Mouse (Mus musculus) limb, embryonic 10.5 days (tissue): Measurements from ENCODE around the gene 4930432M17Rik. TPM values are rescaled to one million over a fixed set of nuclear protein-coding genes. Genes with fewer than 3 reads are reported as not detected.
A peak's percentile ranks its signal among the peaks of the same experiment; 100 is the strongest.

ENCODE experiments used
- DNase-seq: peaks from one replicate; pipeline ENCODE4 v3.0.0-alpha.2; 2017; ENCODE audit warnings: low spot score
- H3K27ac ChIP-seq: fragments of 300-500 bp; sonication (generic); 2 replicates; pipeline ENCODE4 v1.5.1; 2016; ENCODE audit warnings: mild to moderate bottlenecking
- H3K27me3 ChIP-seq: fragments of 300-500 bp; sonication (generic); 2 replicates; pipeline ENCODE4 v1.6.1; 2016; ENCODE audit warnings: low read depth, mild to moderate bottlenecking; ENCODE audit not compliant: poor library complexity, severe bottlenecking
- H3K36me3 ChIP-seq: fragments of 300-500 bp; sonication (generic); 2 replicates; pipeline ENCODE4 v1.6.1; 2016; ENCODE audit warnings: mild to moderate bottlenecking, moderate library complexity
- H3K4me1 ChIP-seq: fragments of 300-500 bp; sonication (generic); 2 replicates; pipeline ENCODE4 v1.6.1; 2016
- H3K4me3 ChIP-seq: fragments of 300-500 bp; sonication (generic); 2 replicates; pipeline ENCODE4 v1.5.1; 2016; ENCODE audit warnings: mild to moderate bottlenecking, moderate library complexity
- H3K9me3 ChIP-seq: fragments of 300-500 bp; sonication (generic); replicated peaks from 2 replicates; pipeline ENCODE4 v1.6.1; 2016; ENCODE audit warnings: mild to moderate bottlenecking
- WGBS: fragments of 180-500 bp; shearing (Covaris S2); methylation state at CpG from one replicate; pipeline ENCODE4 v1.1.7; 2016; 5-methylcytosine and 5-hydroxymethylcytosine counted together
- polyA plus RNA-seq: library from polyadenylated mRNA; unstranded; fragments of >200 nt; fragmentation: Nextera tagmentation; extraction: Ambion mirVana; gene quantifications from 2 replicates; pipeline ENCODE4 v1.2.1, GENCODE M21; 2016

4930432M17Rik gene
- polyA plus RNA-seq, 1 experiment from 2014 or later: not detected

- DNase-seq: no peak
- no peak overlapping the region for H3K4me3 ChIP-seq
- no peaks in the 10 kb centered on the region for H3K36me3 ChIP-seq
- peaks cover 11% of the 10 kb centered on the region for H3K4me1 ChIP-seq
- WGBS: 63% methylated on average over 8 of the region's 8 CpGs
- H3K9me3 ChIP-seq: no peaks in the 10 kb centered on the region
- no peaks in the 10 kb centered on the region for H3K27me3 ChIP-seq
- H3K27ac ChIP-seq: peak overlapping the region; percentile 30
Observed at GRCm38 (mm10) chr3:121700364-121700952, 29.9 kb downstream of the 4930432M17Rik start.

GRCm38 (mm10) chr3:121703155-121703879 lies 32.8 kb downstream of the 4930432M17Rik start:
- no peak overlapping the region for H3K4me3 ChIP-seq
- no peaks in the 10 kb centered on the region for H3K36me3 ChIP-seq
- no peaks in the 10 kb centered on the region for H3K27me3 ChIP-seq
- peaks cover 11% of the 10 kb centered on the region for H3K4me1 ChIP-seq
- H3K9me3 ChIP-seq: no peaks in the 10 kb centered on the region
- 90% methylated on average over 7 of the region's 7 CpGs for WGBS
- DNase-seq: no peak
- H3K27ac ChIP-seq: no peak overlapping the region

DNA sequence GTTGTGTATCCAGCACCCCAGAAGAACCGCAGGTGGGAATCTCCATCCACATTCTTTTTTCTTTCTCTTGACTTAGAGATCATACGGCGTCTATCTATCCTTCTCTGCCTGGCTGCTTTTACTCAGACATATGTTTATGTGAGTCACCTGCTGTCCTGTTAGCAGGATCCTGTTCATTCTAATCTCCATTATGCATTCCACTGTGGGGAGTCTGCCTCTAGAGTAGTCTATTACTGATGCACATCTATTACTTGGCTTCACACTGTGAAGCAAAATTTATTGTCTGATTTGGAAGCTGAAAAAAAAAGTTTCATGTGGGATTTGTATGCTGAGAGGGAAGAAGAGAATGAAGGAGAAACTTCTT lies 33.3 kb downstream of the 4930432M17Rik start:
- Histone ChIP-seq H3K9me3 (no peaks in the 10 kb centered on the region), H3K36me3 (no peaks in the 10 kb centered on the region), H3K27me3 (no peaks in the 10 kb centered on the region), H3K4me1 (peaks cover 11% of the 10 kb centered on the region), H3K4me3 (no peak overlapping the region), H3K27ac (no peak overlapping the region)
- 95% methylated on average over 3 of the region's 3 CpGs for WGBS
- no peak for DNase-seq

DNA sequence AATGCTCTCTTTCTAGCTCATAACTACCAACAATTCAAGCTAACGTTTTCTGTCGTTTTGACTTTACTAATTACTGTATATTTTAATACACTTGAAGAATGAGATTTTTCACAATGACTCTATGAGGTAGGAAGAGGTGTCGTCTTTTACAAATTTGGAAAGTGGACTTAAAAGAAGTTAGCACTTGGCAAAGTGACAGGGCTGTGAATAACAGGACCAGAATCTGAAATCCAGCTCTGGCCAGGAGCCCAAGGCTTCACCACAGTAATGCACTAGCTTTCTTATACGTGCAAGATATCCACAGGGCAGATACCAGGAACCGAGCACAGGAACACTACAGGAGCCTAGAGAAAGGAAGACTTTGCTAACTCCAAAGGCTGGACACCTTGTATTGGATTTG lies 35.5 kb downstream of the 4930432M17Rik start:
- Histone ChIP-seq H3K27ac (no peak overlapping the region), H3K9me3 (no peaks in the 10 kb centered on the region), H3K4me1 (no peaks in the 10 kb centered on the region), H3K4me3 (no peak overlapping the region), H3K36me3 (no peaks in the 10 kb centered on the region), H3K27me3 (no peaks in the 10 kb centered on the region)
- DNase-seq: no peak
- WGBS: 87% methylated on average over 5 of the region's 5 CpGs

- H3K27me3 ChIP-seq: no peaks in the 10 kb centered on the region
- 0 out of 2 replicates have a peak, but pooled peaks cover under 1% of the 10 kb centered on the region for H3K4me1 ChIP-seq
- H3K27ac ChIP-seq: no peak overlapping the region
- 83% methylated on average over 4 of the region's 4 CpGs for WGBS
- no peak for DNase-seq
- no peaks in the 10 kb centered on the region for H3K36me3 ChIP-seq
- H3K9me3 ChIP-seq: no peaks in the 10 kb centered on the region
- H3K4me3 ChIP-seq: no peak overlapping the region
Observed at GRCm38 (mm10) chr3:121707106-121707505, 36.5 kb downstream of the 4930432M17Rik start.

DNA sequence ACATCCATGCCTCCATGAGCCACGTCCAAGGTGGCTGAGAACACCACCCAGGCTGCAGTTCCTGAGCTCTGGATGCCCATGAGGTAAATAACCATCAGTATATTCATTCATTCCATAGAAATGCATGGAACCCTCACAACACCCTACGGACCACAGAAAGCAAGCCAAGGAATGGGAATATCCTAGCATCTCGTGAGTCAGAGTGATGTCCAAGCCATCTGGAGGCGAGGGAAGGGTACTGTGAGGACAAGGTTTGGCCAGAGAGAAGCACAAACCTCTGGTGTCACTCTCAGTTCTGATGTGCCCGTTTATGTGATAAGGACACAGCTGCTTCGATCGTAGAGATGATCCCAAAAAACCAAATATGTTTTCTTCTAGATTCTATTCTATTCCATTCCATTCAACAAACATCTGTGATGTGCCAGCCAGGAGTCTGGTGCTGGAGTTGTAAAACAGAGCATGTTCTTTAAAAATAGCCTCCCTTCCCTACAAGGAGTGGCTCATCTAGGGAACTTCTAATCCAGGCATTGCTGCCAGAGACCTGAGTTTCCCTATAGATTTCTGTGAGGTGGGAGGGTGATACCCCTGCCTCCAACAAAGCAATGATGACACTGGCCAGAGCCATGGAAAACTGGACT lies 40.5 kb downstream of the 4930432M17Rik start:
- Histone ChIP-seq H3K4me3 (no peak overlapping the region), H3K27ac (no peak overlapping the region), H3K9me3 (no peaks in the 10 kb centered on the region), H3K27me3 (no peaks in the 10 kb centered on the region), H3K36me3 (no peaks in the 10 kb centered on the region), H3K4me1 (0 out of 2 replicates have a peak, but pooled peaks cover 7% of the 10 kb centered on the region)
- 86% methylated on average over 7 of the region's 7 CpGs for WGBS
- no peak for DNase-seq

GRCm38 (mm10) chr3:121712222-121712621 lies 41.7 kb downstream of the 4930432M17Rik start:
- H3K27ac ChIP-seq: no peak overlapping the region
- no peaks in the 10 kb centered on the region for H3K36me3 ChIP-seq
- H3K27me3 ChIP-seq: no peaks in the 10 kb centered on the region
- 0 out of 2 replicates have a peak, but pooled peaks cover 7% of the 10 kb centered on the region for H3K4me1 ChIP-seq
- H3K9me3 ChIP-seq: no peaks in the 10 kb centered on the region
- 53% methylated on average over 4 of the region's 4 CpGs for WGBS
- H3K4me3 ChIP-seq: no peak overlapping the region
- no peak for DNase-seq

- no peaks in the 10 kb centered on the region for H3K9me3 ChIP-seq
- no peaks in the 10 kb centered on the region for H3K27me3 ChIP-seq
- H3K4me1 ChIP-seq: 0 out of 2 replicates have a peak, but pooled peaks cover 7% of the 10 kb centered on the region
- no peaks in the 10 kb centered on the region for H3K36me3 ChIP-seq
- H3K27ac ChIP-seq: no peak overlapping the region
- no peak overlapping the region for H3K4me3 ChIP-seq
- no peak for DNase-seq
- 69% methylated on average over 17 of the region's 17 CpGs for WGBS
Observed at GRCm38 (mm10) chr3:121713151-121713701, 42.7 kb downstream of the 4930432M17Rik start.

- no peak for DNase-seq
- Histone ChIP-seq H3K27ac (no peak overlapping the region), H3K4me3 (no peak overlapping the region), H3K36me3 (no peaks in the 10 kb centered on the region), H3K27me3 (no peaks in the 10 kb centered on the region), H3K9me3 (no peaks in the 10 kb centered on the region), H3K4me1 (peaks cover 13% of the 10 kb centered on the region)
- WGBS: 83% methylated on average over 8 of the region's 8 CpGs
Observed at GRCm38 (mm10) chr3:121713816-121714215, 43.3 kb downstream of the 4930432M17Rik start.

GRCm38 (mm10) chr3:121714461-121714860 lies 43.9 kb downstream of the 4930432M17Rik start:
- DNase-seq: no peak
- WGBS: 84% methylated on average over 2 of the region's 2 CpGs
- Histone ChIP-seq H3K4me3 (no peak overlapping the region), H3K27ac (no peak overlapping the region), H3K36me3 (no peaks in the 10 kb centered on the region), H3K4me1 (peaks cover 16% of the 10 kb centered on the region), H3K27me3 (no peaks in the 10 kb centered on the region), H3K9me3 (no peaks in the 10 kb centered on the region)

DNA sequence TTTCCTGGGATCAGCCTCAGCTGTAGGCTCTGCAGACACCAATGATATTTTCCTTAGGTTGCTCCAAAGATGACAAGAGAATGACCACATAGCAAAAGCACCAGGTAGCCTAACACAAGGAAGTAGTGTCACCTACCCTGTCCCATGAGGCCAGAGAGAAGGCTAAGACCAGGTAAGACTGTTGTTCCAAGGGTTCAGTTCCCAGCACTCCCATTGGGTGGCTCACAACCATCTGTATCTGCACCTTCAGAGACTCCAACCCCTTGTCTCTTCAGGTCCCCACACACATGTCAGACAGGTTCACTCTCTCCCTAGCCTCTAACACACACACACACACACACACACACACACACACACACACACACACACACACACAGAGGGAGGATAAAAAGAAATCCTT lies 44.8 kb downstream of the 4930432M17Rik start:
- Histone ChIP-seq H3K9me3 (no peaks in the 10 kb centered on the region), H3K36me3 (no peaks in the 10 kb centered on the region)
- DNase-seq: no peak

GRCm38 (mm10) chr3:121715741-121716459 lies 45.3 kb downstream of the 4930432M17Rik start:
- Histone ChIP-seq H3K36me3 (no peaks in the 10 kb centered on the region), H3K9me3 (no peaks in the 10 kb centered on the region), H3K4me3 (no peak overlapping the region), H3K27me3 (peaks cover under 1% of the 10 kb centered on the region; the same call in 1 of the 2 replicates), H3K27ac (no peak overlapping the region), H3K4me1 (peaks cover 16% of the 10 kb centered on the region)
- DNase-seq: no peak
- 69% methylated on average over 6 of the region's 6 CpGs for WGBS

More for the DNA sequence above, 44.8 kb downstream of the 4930432M17Rik start:
- H3K27me3 ChIP-seq: no peaks in the 10 kb centered on the region
- no peak overlapping the region for H3K4me3 ChIP-seq
- H3K27ac ChIP-seq: no peak overlapping the region
- H3K4me1 ChIP-seq: peaks cover 16% of the 10 kb centered on the region
